Comparison of ENCODE assay signal across 11 mouse cellular contexts in the genomic region with DNA sequence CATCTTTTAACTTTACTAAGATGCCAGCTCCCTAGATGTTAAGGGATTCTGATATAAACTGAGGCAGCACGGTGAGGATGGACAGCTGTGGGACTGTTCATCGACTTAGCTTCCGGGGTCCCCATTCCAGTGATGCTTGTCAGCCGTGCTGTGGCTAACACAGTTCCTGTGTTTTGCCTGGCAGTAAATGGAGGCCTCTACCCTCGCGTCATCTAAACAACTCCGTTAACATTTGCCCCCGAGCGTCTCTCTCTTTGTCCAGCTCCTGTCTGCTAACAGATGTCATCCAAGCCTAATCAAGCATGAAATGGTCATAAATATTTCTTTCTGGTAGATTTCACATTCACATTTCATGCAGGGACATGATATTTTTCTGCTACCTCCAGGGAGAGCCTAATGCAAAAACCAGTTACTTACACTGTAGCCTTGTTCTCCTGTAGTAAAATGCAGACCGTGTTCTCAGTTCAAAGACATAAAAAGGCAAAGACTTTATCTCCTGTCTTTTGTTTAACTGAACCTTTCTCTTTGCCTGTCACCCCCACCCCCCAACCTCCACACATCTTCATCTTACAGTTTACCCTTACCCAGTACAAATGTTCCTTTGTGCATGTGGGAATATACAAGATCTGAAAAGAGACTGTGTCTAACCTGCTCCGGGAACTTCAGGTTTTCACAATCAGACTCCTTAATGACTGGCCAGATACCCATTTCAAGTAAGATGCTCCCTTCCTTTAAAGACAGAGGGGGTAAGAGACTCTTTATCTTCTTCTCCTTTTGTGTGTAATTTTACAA.
DNase-seq lines count a peak whose midpoint lies in the region; ATAC-seq and TF ChIP-seq lines count a peak whose summit lies in the region.
"Had no signal": no experiment of that assay in that cellular context is flagged by ENCODE, and none has a peak within 500 bp of the region (broad histone marks: within the 10 kb centered on the region; RNA-seq: fewer than 3 reads in every experiment).

No protein-coding gene starts in this region.

- no peaks in the 10 kb centered on the region for H3K36me3 ChIP-seq in kidney, embryonic 16.5 days (ENCODE audit: insufficient read depth, low read length)
- H3K36me3 ChIP-seq in forebrain, embryonic 14.5 days (ENCODE audit: control insufficient read depth, insufficient read depth, low read length), result no peaks in the 10 kb centered on the region
- H3K36me3 ChIP-seq in midbrain, postnatal 0 days (ENCODE audit: insufficient read depth, low read length), result no peaks in the 10 kb centered on the region
- H3K36me3 ChIP-seq: intestine, embryonic 15.5 days had no signal

- peaks cover 21% of the 10 kb centered on the region for H3K4me1 ChIP-seq in kidney, embryonic 16.5 days (ENCODE audit: insufficient read depth, low read length)
- peaks cover 31% of the 10 kb centered on the region for H3K4me1 ChIP-seq in forebrain, embryonic 14.5 days (ENCODE audit: control insufficient read depth, insufficient read depth, low read length)
- peaks cover 4% of the 10 kb centered on the region; the same call in 1 of the 2 replicates for H3K4me1 ChIP-seq in midbrain, postnatal 0 days (ENCODE audit: insufficient read depth, low read length)

- ATAC-seq in kidney, embryonic 16.5 days (ENCODE audit: low FRiP score, low TSS enrichment), result no peak
- 0 out of 2 replicates have a peak, but pooled peaks have one; percentile 46 for ATAC-seq in forebrain, embryonic 14.5 days
- no peak for ATAC-seq in midbrain, postnatal 0 days (ENCODE audit: low FRiP score)
- ATAC-seq: intestine, embryonic 15.5 days; liver, postnatal 0 days had no signal

- peak overlapping the region; percentile 30; the same call in 1 of the 2 replicates for H3K27ac ChIP-seq in kidney, embryonic 16.5 days (ENCODE audit: low read length)
- H3K27ac ChIP-seq in forebrain, embryonic 14.5 days (ENCODE audit: low read depth, low read length), result no peak overlapping the region
- no peak overlapping the region for H3K27ac ChIP-seq in midbrain, postnatal 0 days (ENCODE audit: low read depth, low read length)
- H3K27ac ChIP-seq: intestine, embryonic 15.5 days had no signal

- no peak for TF ChIP-seq CTCF in midbrain, postnatal 0 days (IDR thresholded peaks at IDR 0.05)

- no peaks in the 10 kb centered on the region; the same call in 1 of the 2 replicates for H3K9me3 ChIP-seq in kidney, embryonic 16.5 days (ENCODE audit: low read length)
- H3K9me3 ChIP-seq in forebrain, embryonic 14.5 days (replicated peaks; ENCODE audit: control insufficient read depth, low read length), result no peaks in the 10 kb centered on the region
- H3K9me3 ChIP-seq in midbrain, postnatal 0 days (ENCODE audit: low read length), result no peaks in the 10 kb centered on the region
- H3K9me3 ChIP-seq: intestine, embryonic 15.5 days had no signal

- no peaks in the 10 kb centered on the region for H3K27me3 ChIP-seq in kidney, embryonic 16.5 days (ENCODE audit: insufficient read depth, low read length)
- H3K27me3 ChIP-seq in forebrain, embryonic 14.5 days (replicated peaks; ENCODE audit: control insufficient read depth, insufficient read depth, low read length), result no peaks in the 10 kb centered on the region
- H3K27me3 ChIP-seq in midbrain, postnatal 0 days (ENCODE audit: insufficient read depth, low read length), result no peaks in the 10 kb centered on the region
- H3K27me3 ChIP-seq: intestine, embryonic 15.5 days had no signal

- no peak overlapping the region for H3K4me3 ChIP-seq in kidney, embryonic 16.5 days (ENCODE audit: low read length)
- H3K4me3 ChIP-seq in forebrain, embryonic 14.5 days (ENCODE audit: low read depth, low read length), result no peak overlapping the region
- H3K4me3 ChIP-seq in midbrain, postnatal 0 days (ENCODE audit: low read depth, low read length), result no peak overlapping the region
- H3K4me3 ChIP-seq: intestine, embryonic 15.5 days had no signal

- no peak overlapping the region for H3K9ac ChIP-seq in kidney, embryonic 16.5 days (replicated peaks; ENCODE audit: low read length)
- H3K9ac ChIP-seq in forebrain, embryonic 14.5 days (ENCODE audit: low read length), result no peak overlapping the region
- no peak overlapping the region for H3K9ac ChIP-seq in midbrain, postnatal 0 days (replicated peaks; ENCODE audit: low read length, poor library complexity, severe bottlenecking)
- H3K9ac ChIP-seq: intestine, embryonic 15.5 days; liver, postnatal 0 days had no signal

- 20% methylated on average over 11 of the region's 11 CpGs for WGBS in kidney, embryonic 16.5 days
- 15% methylated on average over 11 of the region's 11 CpGs for WGBS in forebrain, embryonic 14.5 days
- 25% methylated on average over 11 of the region's 11 CpGs for WGBS in midbrain, postnatal 0 days

- no peak overlapping the region for H3K4me2 ChIP-seq in kidney, embryonic 16.5 days (replicated peaks; ENCODE audit: low read depth, low read length)
- no peak overlapping the region for H3K4me2 ChIP-seq in forebrain, embryonic 14.5 days (ENCODE audit: low read length)
- H3K4me2 ChIP-seq in midbrain, postnatal 0 days (ENCODE audit: low read depth, low read length, poor library complexity, severe bottlenecking), result no peak overlapping the region
- H3K4me2 ChIP-seq: intestine, embryonic 15.5 days had no signal

- DNase-seq in kidney, adult 11 months, result no peak
- DNase-seq in embryo, embryonic 11.5 days (ENCODE audit: low read depth, low spot score), result peak; percentile 49
- DNase-seq in forebrain, embryonic 14.5 days (ENCODE audit: low spot score), result peak; percentile 54
- peak; percentile 8 for DNase-seq in midbrain, postnatal 0 days (ENCODE audit: low spot score)
- DNase-seq in spleen, adult 12 weeks (ENCODE audit: low spot score), result no peak
- no peak for DNase-seq in cerebellum, postnatal 25 days
- DNase-seq: heart, adult 18-20 months; liver, postnatal 0 days; thymus, postnatal 36 days had no signal

Comparison
In these comparisons a context has a peak if more than half of its experiments do, and no peak if none do; other contexts are left out.
1. DNase-seq: peak in embryo, embryonic 11.5 days (single experiment), forebrain, embryonic 14.5 days (single experiment) and midbrain, postnatal 0 days (single experiment); none in kidney, adult 11 months (single experiment), spleen, adult 12 weeks (single experiment) and cerebellum, postnatal 25 days (0 of 2).